Mouse (Mus musculus) C2C12 (cell line): ENCODE results near the gene Hoxc9. TPM values are rescaled to one million over a fixed set of nuclear protein-coding genes. Genes with fewer than 3 reads are reported as not detected.

ENCODE experiments used
- H3K27me3 ChIP-seq: one replicate; pipeline ENCODE4 v1.6.1; 2011; ENCODE audit not compliant: control insufficient read depth, insufficient read depth, insufficient read length
- H3K36me3 ChIP-seq: one replicate; pipeline ENCODE4 v1.6.1; 2011; ENCODE audit not compliant: control insufficient read depth, insufficient read depth
- H3K4me3 ChIP-seq: one replicate; pipeline ENCODE4 v1.5.1; 2011; ENCODE audit warnings: mild to moderate bottlenecking, control low read depth; ENCODE audit not compliant: poor library complexity, insufficient read depth, severe bottlenecking
- H3K79me2 ChIP-seq: one replicate; pipeline ENCODE4 v1.6.1; 2011; ENCODE audit not compliant: control insufficient read depth, insufficient read depth
- H3K79me3 ChIP-seq: one replicate; pipeline ENCODE4 v1.6.1; 2011; ENCODE audit warnings: low read depth, control low read depth
- H3ac ChIP-seq: one replicate; pipeline ENCODE3; 2011; ENCODE audit warnings: low read depth; ENCODE audit not compliant: control insufficient read depth, insufficient read length
- CEBPB ChIP-seq: IDR thresholded peaks from one replicate; pipeline ENCODE4 v1.6.1; 2011; ENCODE audit warnings: low read depth, mild to moderate bottlenecking, control low read depth, moderate library complexity
- CTCF ChIP-seq: IDR thresholded peaks from one replicate; pipeline ENCODE4 v1.5.1; 2011; ENCODE audit not compliant: control insufficient read depth, insufficient read depth, insufficient read length
- FOSL1 ChIP-seq: IDR thresholded peaks from one replicate; pipeline ENCODE4 v1.8.0; 2011; ENCODE audit warnings: mild to moderate bottlenecking, low read length; ENCODE audit not compliant: poor library complexity, insufficient read depth, severe bottlenecking
- MAX ChIP-seq: IDR thresholded peaks from one replicate; pipeline ENCODE4 v1.6.1; 2011; ENCODE audit warnings: mild to moderate bottlenecking, control low read depth
- MYOD1 ChIP-seq: IDR thresholded peaks from one replicate; pipeline ENCODE4 v1.6.1; 2011; ENCODE audit warnings: low read depth; ENCODE audit not compliant: control insufficient read depth, insufficient read length
- MYOG ChIP-seq: IDR thresholded peaks from one replicate; pipeline ENCODE4 v1.6.1; 2011; ENCODE audit not compliant: control insufficient read depth, insufficient read length; ENCODE audit errors: extremely low read depth
- USF1 ChIP-seq: IDR thresholded peaks from one replicate; pipeline ENCODE4 v1.6.1; 2011; ENCODE audit warnings: low read depth, mild to moderate bottlenecking, control low read depth, moderate library complexity
- polyA plus RNA-seq: library from polyadenylated mRNA; unstranded; fragments of >200 nt; fragmentation: generic; extraction: Trizol; gene quantifications from one replicate; pipeline ENCODE4 v1.2.1, GENCODE M21; 2012; ENCODE audit warnings: missing spikeins

The Hoxc9 gene
- polyA plus RNA-seq, 1 experiment, result 9.4 TPM

GRCm38 (mm10) chr15:102945185-102946077 is 30.8 kb upstream of the Hoxc9 start:
- Histone ChIP-seq H3K4me3 (no peak overlapping the region), H3K79me2 (peaks cover 22% of the 10 kb centered on the region), H3K27me3 (no peaks in the 10 kb centered on the region), H3ac (peak overlapping the region; percentile 41), H3K36me3 (no peaks in the 10 kb centered on the region), H3K79me3 (peaks cover 10% of the 10 kb centered on the region)
- TF ChIP-seq MYOD1, result no peak
- no peak for TF ChIP-seq USF1
- TF ChIP-seq FOSL1, result no peak
- no peak for TF ChIP-seq MAX
- no peak for TF ChIP-seq CTCF
- no peak for TF ChIP-seq MYOG
- TF ChIP-seq CEBPB, result no peak

GRCm38 (mm10) chr15:102947276-102947675 is 29.0 kb upstream of the Hoxc9 start:
- Histone ChIP-seq H3ac (peak overlapping the region; percentile 38), H3K4me3 (peak overlapping the region; percentile 16), H3K36me3 (no peaks in the 10 kb centered on the region), H3K79me3 (peaks cover 10% of the 10 kb centered on the region), H3K79me2 (peaks cover 40% of the 10 kb centered on the region), H3K27me3 (no peaks in the 10 kb centered on the region)
- TF ChIP-seq MYOG (no peak), CEBPB (no peak), MAX (no peak), FOSL1 (no peak), CTCF (no peak), USF1 (no peak), MYOD1 (no peak)

GRCm38 (mm10) chr15:102948842-102949241 is 27.4 kb upstream of the Hoxc9 start:
- peak overlapping the region; percentile 16 for H3K4me3 ChIP-seq
- no peak for TF ChIP-seq FOSL1
- no peak for TF ChIP-seq MYOG
- no peak for TF ChIP-seq MYOD1
- no peak for TF ChIP-seq CTCF
- no peak for TF ChIP-seq USF1
- TF ChIP-seq MAX, result no peak
- no peak for TF ChIP-seq CEBPB
- H3ac ChIP-seq, result peak overlapping the region; percentile 55
- peaks cover 51% of the 10 kb centered on the region for H3K79me2 ChIP-seq
- peaks cover 12% of the 10 kb centered on the region for H3K79me3 ChIP-seq
- H3K36me3 ChIP-seq, result no peaks in the 10 kb centered on the region
- H3K27me3 ChIP-seq, result no peaks in the 10 kb centered on the region

GRCm38 (mm10) chr15:102949696-102950095 is 26.5 kb upstream of the Hoxc9 start:
- peak overlapping the region; percentile 18 for H3K4me3 ChIP-seq
- H3K79me2 ChIP-seq, result peaks cover 59% of the 10 kb centered on the region
- no peaks in the 10 kb centered on the region for H3K36me3 ChIP-seq
- peaks cover 19% of the 10 kb centered on the region for H3K79me3 ChIP-seq
- H3K27me3 ChIP-seq, result no peaks in the 10 kb centered on the region
- TF ChIP-seq CEBPB (no peak), USF1 (no peak), FOSL1 (no peak), MYOG (no peak)
- peak overlapping the region; percentile 93 for H3ac ChIP-seq

- Histone ChIP-seq H3K79me2 (peaks cover 71% of the 10 kb centered on the region), H3K4me3 (peak overlapping the region; percentile 18), H3K36me3 (no peaks in the 10 kb centered on the region), H3K27me3 (no peaks in the 10 kb centered on the region), H3K79me3 (peaks cover 30% of the 10 kb centered on the region), H3ac (peak overlapping the region; percentile 19)
- TF ChIP-seq MYOG (no peak), MYOD1 (no peak), MAX (no peak), USF1 (no peak), FOSL1 (no peak), CTCF (no peak), CEBPB (no peak)
Observed at GRCm38 (mm10) chr15:102950877-102951276, 25.4 kb upstream of the Hoxc9 start.
